Mouse (Mus musculus): ENCODE data around the gene Cd3eap. TPM values are rescaled to one million over a fixed set of nuclear protein-coding genes. Genes with fewer than 3 reads are reported as not detected.

The Cd3eap gene
- polyA plus RNA-seq, 1 experiment from 2014 or later: 17.6 TPM

- H3K9me3 ChIP-seq (replicated peaks; ENCODE audit: control insufficient read depth, low read length): no peaks in the 10 kb centered on the region
- H3K4me2 ChIP-seq: peak overlapping the region; percentile 99
- 19% methylated on average over 13 of the region's 13 CpGs for WGBS (ENCODE audit: insufficient replicate concordance)
- peaks cover 13% of the 10 kb centered on the region for H3K36me3 ChIP-seq (ENCODE audit: control insufficient read depth, insufficient read depth, low read length)
- peak overlapping the region; percentile 71 for H3K9ac ChIP-seq (ENCODE audit: low read depth, low read length)
- no peak for ATAC-seq (replicated peaks; ENCODE audit: insufficient number of reproducible peaks, low FRiP score, low TSS enrichment)
- H3K4me1 ChIP-seq (ENCODE audit: control insufficient read depth, insufficient read depth, low read length): peaks cover 24% of the 10 kb centered on the region
- H3K27ac ChIP-seq (ENCODE audit: low read depth, low read length): no peak overlapping the region
- peaks cover 4% of the 10 kb centered on the region; the same call in 1 of the 2 replicates for H3K27me3 ChIP-seq (ENCODE audit: control insufficient read depth, insufficient read depth, low read length)
- peak overlapping the region; percentile 71 for H3K4me3 ChIP-seq (ENCODE audit: low read depth, low read length)
These were observed 649 bp downstream of the Cd3eap start for GRCm38 (mm10) chr7:19358634-19359033.

- Histone ChIP-seq H3K27me3 (ENCODE audit: control insufficient read depth, insufficient read depth, low read length) (no peaks in the 10 kb centered on the region), H3K27ac (ENCODE audit: low read depth, low read length) (no peak overlapping the region), H3K4me2 (peak overlapping the region; percentile 99; the same call in 1 of the 2 replicates), H3K9me3 (replicated peaks; ENCODE audit: control insufficient read depth, low read length) (no peaks in the 10 kb centered on the region), H3K4me1 (ENCODE audit: control insufficient read depth, insufficient read depth, low read length) (peaks cover 16% of the 10 kb centered on the region), H3K9ac (ENCODE audit: low read depth, low read length) (peak overlapping the region; percentile 71; the same call in 1 of the 2 replicates), H3K4me3 (ENCODE audit: low read depth, low read length) (peak overlapping the region; percentile 71; the same call in 1 of the 2 replicates), H3K36me3 (ENCODE audit: control insufficient read depth, insufficient read depth, low read length) (peaks cover 13% of the 10 kb centered on the region)
- WGBS (ENCODE audit: insufficient replicate concordance): 91% methylated on average over 25 of the region's 25 CpGs
- no peak for ATAC-seq (replicated peaks; ENCODE audit: insufficient number of reproducible peaks, low FRiP score, low TSS enrichment)
These were observed 1.6 kb downstream of the Cd3eap start for GRCm38 (mm10) chr7:19357381-19358375.

- Histone ChIP-seq H3K4me1 (ENCODE audit: control insufficient read depth, insufficient read depth, low read length) (peaks cover 8% of the 10 kb centered on the region), H3K27me3 (ENCODE audit: control insufficient read depth, insufficient read depth, low read length) (no peaks in the 10 kb centered on the region), H3K9ac (ENCODE audit: low read depth, low read length) (no peak overlapping the region), H3K36me3 (ENCODE audit: control insufficient read depth, insufficient read depth, low read length) (peaks cover 18% of the 10 kb centered on the region), H3K9me3 (replicated peaks; ENCODE audit: control insufficient read depth, low read length) (no peaks in the 10 kb centered on the region), H3K4me3 (ENCODE audit: low read depth, low read length) (no peak overlapping the region), H3K27ac (ENCODE audit: low read depth, low read length) (no peak overlapping the region), H3K4me2 (no peak overlapping the region)
- WGBS (ENCODE audit: insufficient replicate concordance): 77% methylated on average over 10 of the region's 10 CpGs
- ATAC-seq (replicated peaks; ENCODE audit: insufficient number of reproducible peaks, low FRiP score, low TSS enrichment): no peak
These were observed 3.0 kb downstream of the Cd3eap start for GRCm38 (mm10) chr7:19356311-19356710.

- Histone ChIP-seq H3K9me3 (replicated peaks; ENCODE audit: control insufficient read depth, low read length) (no peaks in the 10 kb centered on the region), H3K4me2 (no peak overlapping the region), H3K27me3 (ENCODE audit: control insufficient read depth, insufficient read depth, low read length) (no peaks in the 10 kb centered on the region), H3K4me3 (ENCODE audit: low read depth, low read length) (no peak overlapping the region), H3K27ac (ENCODE audit: low read depth, low read length) (no peak overlapping the region), H3K4me1 (ENCODE audit: control insufficient read depth, insufficient read depth, low read length) (peaks cover 4% of the 10 kb centered on the region), H3K9ac (ENCODE audit: low read depth, low read length) (no peak overlapping the region), H3K36me3 (ENCODE audit: control insufficient read depth, insufficient read depth, low read length) (peaks cover 21% of the 10 kb centered on the region)
- WGBS (ENCODE audit: insufficient replicate concordance): 83% methylated on average over 5 of the region's 5 CpGs
- no peak for ATAC-seq (replicated peaks; ENCODE audit: insufficient number of reproducible peaks, low FRiP score, low TSS enrichment)
These were observed 4.3 kb downstream of the Cd3eap start for GRCm38 (mm10) chr7:19354991-19355390.

- WGBS (ENCODE audit: insufficient replicate concordance): 91% methylated on average over 8 of the region's 8 CpGs
- no peak for ATAC-seq (replicated peaks; ENCODE audit: insufficient number of reproducible peaks, low FRiP score, low TSS enrichment)
- H3K27me3 ChIP-seq (ENCODE audit: control insufficient read depth, insufficient read depth, low read length): no peaks in the 10 kb centered on the region
- no peak overlapping the region for H3K4me3 ChIP-seq (ENCODE audit: low read depth, low read length)
- no peak overlapping the region for H3K9ac ChIP-seq (ENCODE audit: low read depth, low read length)
- no peak overlapping the region for H3K27ac ChIP-seq (ENCODE audit: low read depth, low read length)
- H3K9me3 ChIP-seq (replicated peaks; ENCODE audit: control insufficient read depth, low read length): no peaks in the 10 kb centered on the region
- peaks cover 19% of the 10 kb centered on the region for H3K36me3 ChIP-seq (ENCODE audit: control insufficient read depth, insufficient read depth, low read length)
- peaks cover 8% of the 10 kb centered on the region for H3K4me1 ChIP-seq (ENCODE audit: control insufficient read depth, insufficient read depth, low read length)
- H3K4me2 ChIP-seq: no peak overlapping the region
These were observed 9.1 kb downstream of the Cd3eap start for GRCm38 (mm10) chr7:19350221-19350620.

- 78% methylated on average over 13 of the region's 13 CpGs for WGBS (ENCODE audit: insufficient replicate concordance)
- Histone ChIP-seq H3K27me3 (ENCODE audit: control insufficient read depth, insufficient read depth, low read length) (no peaks in the 10 kb centered on the region), H3K9me3 (replicated peaks; ENCODE audit: control insufficient read depth, low read length) (no peaks in the 10 kb centered on the region), H3K36me3 (ENCODE audit: control insufficient read depth, insufficient read depth, low read length) (peaks cover 19% of the 10 kb centered on the region), H3K27ac (ENCODE audit: low read depth, low read length) (no peak overlapping the region), H3K4me1 (ENCODE audit: control insufficient read depth, insufficient read depth, low read length) (peaks cover 10% of the 10 kb centered on the region), H3K4me3 (ENCODE audit: low read depth, low read length) (no peak overlapping the region), H3K9ac (ENCODE audit: low read depth, low read length) (peak overlapping the region; percentile 39; the same call in 1 of the 2 replicates), H3K4me2 (no peak overlapping the region)
- ATAC-seq (replicated peaks; ENCODE audit: insufficient number of reproducible peaks, low FRiP score, low TSS enrichment): no peak
These were observed 9.9 kb downstream of the Cd3eap start for GRCm38 (mm10) chr7:19349188-19349915.

- H3K9me3 ChIP-seq (replicated peaks; ENCODE audit: control insufficient read depth, low read length): no peaks in the 10 kb centered on the region
- WGBS (ENCODE audit: insufficient replicate concordance): under 1% methylated on average over 31 of the region's 31 CpGs
- H3K4me1 ChIP-seq (ENCODE audit: control insufficient read depth, insufficient read depth, low read length): peaks cover 25% of the 10 kb centered on the region
- H3K4me3 ChIP-seq (ENCODE audit: low read depth, low read length): peak overlapping the region; percentile 70
- H3K27ac ChIP-seq (ENCODE audit: low read depth, low read length): peak overlapping the region; percentile 71
- 0 out of 2 replicates have a peak, but pooled peaks cover 8% of the 10 kb centered on the region for H3K36me3 ChIP-seq (ENCODE audit: control insufficient read depth, insufficient read depth, low read length)
- peaks cover 3% of the 10 kb centered on the region; the same call in 1 of the 2 replicates for H3K27me3 ChIP-seq (ENCODE audit: control insufficient read depth, insufficient read depth, low read length)
- peak overlapping the region; percentile 87 for H3K4me2 ChIP-seq
- peak overlapping the region; percentile 76 for H3K9ac ChIP-seq (ENCODE audit: low read depth, low read length)
- peak; percentile 90 for ATAC-seq (replicated peaks; ENCODE audit: insufficient number of reproducible peaks, low FRiP score, low TSS enrichment)
These were observed 14.3 kb downstream of the Cd3eap start for GRCm38 (mm10) chr7:19344938-19345471.

- Histone ChIP-seq H3K4me1 (ENCODE audit: control insufficient read depth, insufficient read depth, low read length) (peaks cover 25% of the 10 kb centered on the region), H3K4me3 (ENCODE audit: low read depth, low read length) (peak within 1 kb of the TSS; percentile 70), H3K9me3 (replicated peaks; ENCODE audit: control insufficient read depth, low read length) (no peaks in the 10 kb centered on the region), H3K27ac (ENCODE audit: low read depth, low read length) (peak within 1 kb of the TSS; percentile 71), H3K36me3 (ENCODE audit: control insufficient read depth, insufficient read depth, low read length) (0 out of 2 replicates have a peak, but pooled peaks cover 5% of the 10 kb centered on the region), H3K4me2 (peak within 1 kb of the TSS; percentile 87), H3K9ac (ENCODE audit: low read depth, low read length) (peak within 1 kb of the TSS; percentile 76), H3K27me3 (ENCODE audit: control insufficient read depth, insufficient read depth, low read length) (peaks cover 3% of the 10 kb centered on the region; the same call in 1 of the 2 replicates)
- 25% methylated on average over 12 of the region's 12 CpGs for WGBS (ENCODE audit: insufficient replicate concordance)
- no peak for ATAC-seq (replicated peaks; ENCODE audit: insufficient number of reproducible peaks, low FRiP score, low TSS enrichment)
These were observed 14.9 kb downstream of the Cd3eap start, which contains the start of gene Ercc1 for GRCm38 (mm10) chr7:19344237-19344847. TSS of gene Ercc1 (plus strand) at chr7:19344778.

All from heart, embryonic 11.5 days (tissue).